Mouse (Mus musculus): Measurements from ENCODE around the gene Adam25. TPM values are rescaled to one million over a fixed set of nuclear protein-coding genes. Genes with fewer than 3 reads are reported as not detected.
"Not testable (repeated sequence)": the region's sequence is repeated elsewhere in the genome, so short reads cannot be mapped to it uniquely, and the experiment has no call there.

Adam25 gene
- total RNA-seq (2015; ENCODE audit: low replicate concordance): not detected in 2 replicates
- not detected in 2 replicates for total RNA-seq (2017; ENCODE audit: low replicate concordance)

DNA sequence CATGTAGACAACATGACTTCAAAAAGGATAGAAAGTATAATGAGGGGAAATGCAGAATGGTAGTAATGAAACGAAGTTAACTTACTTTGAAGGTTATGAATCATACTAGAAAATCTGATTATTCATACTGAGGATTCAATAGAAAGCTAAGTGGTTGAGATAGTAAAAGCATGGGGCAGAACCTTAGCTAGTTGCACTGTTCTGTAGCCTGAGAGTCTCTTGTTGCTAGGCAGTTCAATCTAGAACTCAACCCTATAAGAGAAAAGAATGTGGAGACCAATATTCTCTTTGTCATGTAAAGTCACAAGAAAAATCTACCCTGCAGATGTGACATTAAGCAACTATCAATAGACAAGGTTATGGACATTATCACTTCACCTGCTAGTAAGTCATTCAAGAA, at the start of gene Adam25:
TSS of gene Adam25 (plus strand) at position 301 of the 400 bp plus-strand sequence.
- ATAC-seq (replicated peaks; ENCODE audit: low FRiP score, poor library complexity, severe bottlenecking): not testable (repeated sequence)

DNA sequence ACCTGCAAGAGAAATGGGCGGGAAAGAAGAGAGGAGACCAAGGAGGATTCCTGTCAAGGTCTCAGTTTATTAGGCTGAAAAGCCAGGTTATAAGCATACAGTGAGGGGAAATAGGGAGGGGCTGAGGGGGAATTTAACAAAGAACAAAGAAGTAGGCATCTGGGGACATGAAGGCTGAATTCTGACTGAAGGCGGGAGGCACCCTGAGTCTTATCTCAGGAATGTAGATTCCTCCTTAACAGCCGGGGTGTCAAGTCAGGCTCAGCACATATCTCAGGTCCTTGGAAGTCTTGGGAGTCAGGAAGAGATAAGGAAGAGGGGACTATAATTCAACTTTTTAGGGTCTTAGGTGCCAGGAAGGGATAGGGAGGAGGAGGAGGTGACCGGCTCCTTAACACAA, 36.6 kb upstream of the Adam25 start:
- not testable (repeated sequence) for ATAC-seq (replicated peaks; ENCODE audit: low FRiP score, poor library complexity, severe bottlenecking)

DNA sequence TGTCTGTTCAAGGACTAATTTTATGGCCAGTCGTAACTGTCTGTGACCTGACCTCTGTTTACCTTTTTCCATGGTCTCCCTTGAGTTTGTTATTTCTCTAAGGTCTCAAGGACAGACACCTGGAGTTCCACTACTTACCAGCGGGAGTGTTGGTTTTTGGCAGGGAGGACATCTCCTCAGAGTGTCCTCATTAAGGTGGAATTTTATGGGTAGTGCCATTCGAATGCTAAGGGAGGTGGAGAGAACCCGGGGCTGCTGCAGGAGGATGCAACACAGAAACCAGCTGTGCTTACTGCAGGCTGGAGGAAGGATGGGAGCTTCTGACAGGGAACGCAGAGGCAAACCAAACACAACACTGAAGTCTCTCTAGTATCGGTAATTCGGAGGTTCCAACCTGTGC, 36.0 kb upstream of the Adam25 start:
- ATAC-seq (replicated peaks; ENCODE audit: low FRiP score, poor library complexity, severe bottlenecking): no peak

DNA sequence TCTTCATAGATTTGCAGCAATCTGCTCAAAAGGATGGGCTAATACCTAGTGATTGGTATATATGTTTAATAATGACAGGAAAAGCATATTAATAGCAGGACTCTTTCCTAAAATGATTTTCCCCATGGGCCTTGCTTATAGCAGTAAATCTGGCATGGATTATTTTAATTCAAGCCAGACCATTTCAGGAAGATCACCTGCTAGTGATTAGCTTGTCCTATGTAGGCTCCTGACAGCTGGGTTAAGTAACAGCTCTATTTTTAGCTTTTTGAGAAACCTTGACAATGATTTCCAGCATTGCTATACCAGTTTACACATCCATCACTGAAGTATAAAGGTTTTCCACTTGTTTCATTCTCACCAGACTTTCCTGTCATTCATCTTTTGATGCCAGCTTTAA, 31.3 kb downstream of the Adam25 start:
- no peak for ATAC-seq (replicated peaks; ENCODE audit: low FRiP score, poor library complexity, severe bottlenecking)

DNA sequence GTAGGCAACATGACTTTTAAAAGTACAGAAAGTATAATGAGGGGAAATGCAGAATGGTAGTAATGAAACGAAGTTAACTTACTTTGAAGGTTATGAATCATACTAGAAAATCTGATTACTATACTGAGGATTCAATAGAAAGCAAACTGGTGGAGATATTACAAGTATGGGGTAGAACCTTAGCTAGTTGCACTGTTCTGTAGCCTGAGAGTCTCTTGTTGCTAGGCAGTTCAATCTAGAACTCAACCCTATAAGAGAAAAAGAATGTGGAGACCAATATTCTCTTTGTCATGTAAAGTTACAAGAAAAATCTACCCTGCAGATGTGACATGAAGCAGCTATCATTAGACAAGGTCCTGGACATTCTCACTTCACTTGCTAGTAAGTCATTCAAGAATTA, 41.0 kb downstream of the Adam25 start, which contains the start of gene Adam20:
TSS of gene Adam20 (plus strand) at position 301 of the 400 bp plus-strand sequence.
- not testable (repeated sequence) for ATAC-seq (replicated peaks; ENCODE audit: low FRiP score, poor library complexity, severe bottlenecking)

DNA sequence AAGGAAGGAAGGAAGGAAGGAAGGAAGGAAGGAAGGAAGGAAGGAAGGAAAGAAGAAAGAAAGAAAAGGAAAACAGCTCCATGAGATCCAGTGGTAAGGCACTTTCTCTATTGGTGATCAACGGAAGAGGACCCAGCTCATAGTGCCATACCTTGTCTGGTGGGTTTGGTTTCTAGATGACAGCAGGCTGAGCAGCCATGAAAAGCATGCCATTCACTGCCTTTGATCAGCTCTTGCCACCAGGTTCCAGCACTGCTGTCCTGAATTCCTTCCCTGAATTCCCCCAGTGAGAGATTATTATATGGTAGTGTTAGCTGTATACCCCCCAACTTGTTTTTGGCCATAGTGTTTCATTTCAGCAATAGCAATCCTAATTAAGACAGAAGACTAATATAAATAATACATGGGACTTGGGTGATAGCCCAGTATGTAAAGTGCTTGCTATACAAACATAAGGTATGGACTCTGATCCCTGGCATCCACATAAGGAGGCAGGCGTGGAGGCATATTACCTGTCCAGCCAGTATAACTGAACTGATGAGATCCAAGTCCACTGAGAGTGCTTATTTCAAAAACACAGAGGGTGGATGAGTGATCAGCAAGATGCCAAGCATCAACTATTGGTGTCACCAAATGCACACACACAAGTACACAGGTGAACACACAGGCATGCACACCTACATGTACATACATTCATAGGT, 51.5 kb downstream of the Adam25 start:
- no peak for ATAC-seq (replicated peaks; ENCODE audit: low FRiP score, poor library complexity, severe bottlenecking)

Other genes starting within 250 kb of the Adam25 start
- gene Adam24, start 77.1 kb upstream of the Adam25 start, total RNA-seq (2015; ENCODE audit: low replicate concordance): not detected in 2 replicates
- gene Adam24, start 77.1 kb upstream of the Adam25 start, total RNA-seq (2017; ENCODE audit: low replicate concordance): not detected in 2 replicates
- gene Adam20, start 41.1 kb downstream of the Adam25 start, total RNA-seq (2015; ENCODE audit: low replicate concordance): not detected in 2 replicates
- gene Adam20, start 41.1 kb downstream of the Adam25 start, total RNA-seq (2017; ENCODE audit: low replicate concordance): not detected in 2 replicates
- gene Adam39, start 70.8 kb downstream of the Adam25 start, total RNA-seq (2015; ENCODE audit: low replicate concordance): not detected in 2 replicates
- not detected in 2 replicates for gene Adam39, start 70.8 kb downstream of the Adam25 start, total RNA-seq (2017; ENCODE audit: low replicate concordance)